Mouse (Mus musculus): ENCODE data around the gene Tmem119. TPM values are rescaled to one million over a fixed set of nuclear protein-coding genes. Genes with fewer than 3 reads are reported as not detected.
A peak's percentile ranks its signal among the peaks of the same experiment; 100 is the strongest.
"Not testable (repeated sequence)": the region's sequence is repeated elsewhere in the genome, so short reads cannot be mapped to it uniquely, and the experiment has no call there.

Gene Tmem119
- total and polyA plus RNA-seq, 2 experiments from 2014 or later: 5.9 to 8.2 TPM

GRCm38 (mm10) chr5:113781254-113781653 lies 19.1 kb downstream of the Tmem119 start:
- H3K4me2 ChIP-seq (ENCODE audit: low read depth): no peak overlapping the region
- no peaks in the 10 kb centered on the region for H3K4me1 ChIP-seq (ENCODE audit: insufficient read depth)
- H3K27me3 ChIP-seq (ENCODE audit: insufficient read depth, low read length): no peaks in the 10 kb centered on the region; the same call in 1 of the 2 replicates
- no peak overlapping the region for H3K9ac ChIP-seq
- H3K9me3 ChIP-seq (ENCODE audit: low read length): no peaks in the 10 kb centered on the region
- no peak for ATAC-seq
- DNase-seq: no peak
- H3K36me3 ChIP-seq (ENCODE audit: insufficient read depth): peaks cover 10% of the 10 kb centered on the region
- H3K4me3 ChIP-seq (ENCODE audit: low read depth, low read length): no peak overlapping the region
- WGBS: 85% methylated on average over 7 of the region's 7 CpGs
- H3K27ac ChIP-seq (ENCODE audit: low read depth, low read length): no peak overlapping the region
- no peak for TF ChIP-seq CTCF (IDR thresholded peaks at IDR 0.05; ENCODE audit: low read depth)

GRCm38 (mm10) chr5:113780763-113781162 lies 19.6 kb downstream of the Tmem119 start:
- Histone ChIP-seq H3K4me2 (ENCODE audit: low read depth) (no peak overlapping the region), H3K27me3 (ENCODE audit: insufficient read depth, low read length) (no peaks in the 10 kb centered on the region; the same call in 1 of the 2 replicates), H3K4me1 (ENCODE audit: insufficient read depth) (no peaks in the 10 kb centered on the region), H3K27ac (ENCODE audit: low read depth, low read length) (no peak overlapping the region), H3K4me3 (ENCODE audit: low read depth, low read length) (no peak overlapping the region), H3K9me3 (ENCODE audit: low read length) (no peaks in the 10 kb centered on the region), H3K9ac (no peak overlapping the region), H3K36me3 (ENCODE audit: insufficient read depth) (peaks cover 15% of the 10 kb centered on the region)
- no peak for DNase-seq
- 90% methylated on average over 5 of the region's 5 CpGs for WGBS
- no peak for ATAC-seq
- no peak for TF ChIP-seq CTCF (IDR thresholded peaks at IDR 0.05; ENCODE audit: low read depth)

- 99% methylated on average over 3 of the region's 3 CpGs for WGBS
- peak; percentile 20; the same call in 1 of the 2 replicates for ATAC-seq
Observed at GRCm38 (mm10) chr5:113780082-113780752, 20.1 kb downstream of the Tmem119 start.

GRCm38 (mm10) chr5:113779569-113779968 lies 20.7 kb downstream of the Tmem119 start:
- ATAC-seq: no peak
- H3K9ac ChIP-seq: no peak overlapping the region
- WGBS: 81% methylated on average over 5 of the region's 5 CpGs
- TF ChIP-seq CTCF (IDR thresholded peaks at IDR 0.05; ENCODE audit: low read depth): no peak
- no peaks in the 10 kb centered on the region for H3K4me1 ChIP-seq (ENCODE audit: insufficient read depth)
- no peak overlapping the region for H3K4me2 ChIP-seq (ENCODE audit: low read depth)
- DNase-seq: no peak
- H3K27me3 ChIP-seq (ENCODE audit: insufficient read depth, low read length): no peaks in the 10 kb centered on the region; the same call in 1 of the 2 replicates
- H3K4me3 ChIP-seq (ENCODE audit: low read depth, low read length): no peak overlapping the region
- peaks cover 26% of the 10 kb centered on the region for H3K36me3 ChIP-seq (ENCODE audit: insufficient read depth)
- H3K27ac ChIP-seq (ENCODE audit: low read depth, low read length): no peak overlapping the region
- no peaks in the 10 kb centered on the region for H3K9me3 ChIP-seq (ENCODE audit: low read length)

More at GRCm38 (mm10) chr5:113780082-113780752, 20.1 kb downstream of the Tmem119 start:
- H3K9me3 ChIP-seq (ENCODE audit: low read length): no peaks in the 10 kb centered on the region
- H3K27ac ChIP-seq (ENCODE audit: low read depth, low read length): no peak overlapping the region
- peaks cover 20% of the 10 kb centered on the region for H3K36me3 ChIP-seq (ENCODE audit: insufficient read depth)
- H3K9ac ChIP-seq: no peak overlapping the region
- DNase-seq: no peak
- H3K4me2 ChIP-seq (ENCODE audit: low read depth): no peak overlapping the region
- no peak overlapping the region for H3K4me3 ChIP-seq (ENCODE audit: low read depth, low read length)
- H3K4me1 ChIP-seq (ENCODE audit: insufficient read depth): no peaks in the 10 kb centered on the region
- TF ChIP-seq CTCF (IDR thresholded peaks at IDR 0.05; ENCODE audit: low read depth): no peak
- H3K27me3 ChIP-seq (ENCODE audit: insufficient read depth, low read length): no peaks in the 10 kb centered on the region; the same call in 1 of the 2 replicates

GRCm38 (mm10) chr5:113777728-113778127 lies 22.6 kb downstream of the Tmem119 start:
- DNase-seq; H3K4me3 ChIP-seq (ENCODE audit: low read depth, low read length); H3K27me3 ChIP-seq (ENCODE audit: insufficient read depth, low read length); H3K9me3 ChIP-seq (ENCODE audit: low read length); H3K4me2 ChIP-seq (ENCODE audit: low read depth); H3K27ac ChIP-seq (ENCODE audit: low read depth, low read length); H3K4me1 ChIP-seq (ENCODE audit: insufficient read depth); ATAC-seq; H3K9ac ChIP-seq: not testable (repeated sequence)
- H3K36me3 ChIP-seq (ENCODE audit: insufficient read depth): peaks cover 28% of the 10 kb centered on the region
- WGBS: 88% methylated on average over 8 of the region's 8 CpGs

GRCm38 (mm10) chr5:113776896-113777226 lies 23.5 kb downstream of the Tmem119 start:
- no peaks in the 10 kb centered on the region for H3K27me3 ChIP-seq (ENCODE audit: insufficient read depth, low read length)
- H3K36me3 ChIP-seq (ENCODE audit: insufficient read depth): peaks cover 28% of the 10 kb centered on the region
- H3K4me3 ChIP-seq (ENCODE audit: low read depth, low read length): no peak overlapping the region
- H3K27ac ChIP-seq (ENCODE audit: low read depth, low read length): no peak overlapping the region
- WGBS: 90% methylated on average over 8 of the region's 8 CpGs
- no peak for DNase-seq
- no peak for TF ChIP-seq CTCF (IDR thresholded peaks at IDR 0.05; ENCODE audit: low read depth)
- H3K4me2 ChIP-seq (ENCODE audit: low read depth): no peak overlapping the region
- no peaks in the 10 kb centered on the region for H3K4me1 ChIP-seq (ENCODE audit: insufficient read depth)
- H3K9ac ChIP-seq: no peak overlapping the region
- no peaks in the 10 kb centered on the region for H3K9me3 ChIP-seq (ENCODE audit: low read length)
- no peak for ATAC-seq

GRCm38 (mm10) chr5:113776128-113776895 lies 24.0 kb downstream of the Tmem119 start:
- Histone ChIP-seq H3K4me2 (ENCODE audit: low read depth) (no peak overlapping the region), H3K4me1 (ENCODE audit: insufficient read depth) (no peaks in the 10 kb centered on the region), H3K36me3 (ENCODE audit: insufficient read depth) (peaks cover 28% of the 10 kb centered on the region), H3K27ac (ENCODE audit: low read depth, low read length) (no peak overlapping the region), H3K9me3 (ENCODE audit: low read length) (no peaks in the 10 kb centered on the region), H3K9ac (no peak overlapping the region), H3K4me3 (ENCODE audit: low read depth, low read length) (no peak overlapping the region), H3K27me3 (ENCODE audit: insufficient read depth, low read length) (no peaks in the 10 kb centered on the region)
- ATAC-seq (no peak), DNase-seq (no peak)
- no peak for TF ChIP-seq CTCF (IDR thresholded peaks at IDR 0.05; ENCODE audit: low read depth)
- 92% methylated on average over 15 of the region's 15 CpGs for WGBS
